Mouse (Mus musculus) left cerebral cortex, postnatal 14 days (tissue): ENCODE measurements around the gene Zfp318. TPM values are rescaled to one million over a fixed set of nuclear protein-coding genes. Genes with fewer than 3 reads are reported as not detected.

Experiments used
- DNase-seq, 2 experiments: peaks; one replicate each; pipeline ENCODE4 v3.0.0; 2021 to 2022; ENCODE audit warnings: low spot score in 2 of 2, mixed read lengths in 1 of 2
- intact Hi-C: fragments of 180-260 bp; cut with DNase I; formaldehyde crosslinking; loops from one replicate; pipeline ENCODE4 v1.15.1; 2025
- total RNA-seq, 2 experiments: library from RNA; stranded (reverse); gene quantifications; 2 replicates each; pipeline ENCODE4 v1.2.3; 2021

Zfp318 gene
- total RNA-seq, 2 experiments from 2014 or later, result 70.9 to 71.5 TPM

DNA sequence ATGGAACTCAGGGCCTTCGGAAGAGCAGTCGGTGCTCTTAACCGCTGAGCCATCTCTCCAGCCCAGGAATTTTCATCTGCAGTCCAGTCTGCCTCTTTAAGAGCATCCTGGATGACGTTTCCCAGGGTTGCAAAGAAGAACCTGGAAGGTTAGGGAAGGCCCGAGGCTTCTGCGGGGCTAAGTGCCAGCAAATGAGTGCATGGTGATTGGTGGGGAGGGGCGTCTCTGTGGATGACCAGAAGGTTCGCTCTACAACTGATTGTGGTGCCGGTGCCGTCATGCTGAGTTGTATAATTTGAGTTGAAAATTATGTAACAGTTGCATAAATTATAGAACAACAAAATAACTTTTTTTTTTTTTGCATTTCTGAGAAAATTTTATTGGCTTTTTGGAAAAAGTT, 55.6 kb downstream of the Zfp318 start:
- DNase-seq, result no peak
- intact Hi-C loops, result no loop called here

DNA sequence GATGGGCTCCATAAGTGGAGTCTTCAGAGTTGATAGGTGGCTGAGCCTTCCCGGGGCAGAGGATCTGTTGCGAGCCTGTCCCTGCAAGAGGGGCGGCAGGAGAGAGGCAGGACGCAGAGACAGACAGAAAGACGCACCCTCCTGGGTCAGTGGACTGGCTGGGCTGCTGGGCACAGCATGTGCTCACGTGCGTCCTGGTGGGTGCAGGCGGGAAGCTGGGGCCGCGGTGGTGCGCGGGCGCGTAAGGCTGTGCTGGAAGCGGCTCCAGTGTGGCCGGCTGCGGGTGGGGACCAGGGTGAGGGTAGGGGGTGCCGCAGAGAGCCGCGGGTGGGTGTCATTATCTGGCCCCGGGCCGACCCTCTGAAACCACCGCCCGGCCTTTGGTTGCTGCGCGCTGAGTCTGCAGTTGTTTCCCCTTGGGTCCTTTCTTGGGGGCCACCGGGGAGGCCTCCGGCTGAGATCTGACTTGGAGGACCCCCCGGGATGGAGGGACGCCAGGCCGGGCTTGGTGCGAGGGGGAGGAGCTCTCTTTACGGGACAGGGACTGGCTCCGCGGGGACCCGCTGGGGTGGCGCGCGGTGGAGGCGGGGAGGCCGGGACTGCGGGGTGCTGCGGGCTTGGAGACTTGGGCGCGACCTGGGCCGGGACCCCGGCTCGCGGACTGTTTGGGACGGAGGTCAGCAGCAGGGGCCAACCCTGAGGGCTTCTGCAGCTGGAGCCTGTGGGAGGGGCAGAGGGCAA, 61.5 kb downstream of the Zfp318 start:
- no peak for DNase-seq
- intact Hi-C loops, result no loop called here

DNA sequence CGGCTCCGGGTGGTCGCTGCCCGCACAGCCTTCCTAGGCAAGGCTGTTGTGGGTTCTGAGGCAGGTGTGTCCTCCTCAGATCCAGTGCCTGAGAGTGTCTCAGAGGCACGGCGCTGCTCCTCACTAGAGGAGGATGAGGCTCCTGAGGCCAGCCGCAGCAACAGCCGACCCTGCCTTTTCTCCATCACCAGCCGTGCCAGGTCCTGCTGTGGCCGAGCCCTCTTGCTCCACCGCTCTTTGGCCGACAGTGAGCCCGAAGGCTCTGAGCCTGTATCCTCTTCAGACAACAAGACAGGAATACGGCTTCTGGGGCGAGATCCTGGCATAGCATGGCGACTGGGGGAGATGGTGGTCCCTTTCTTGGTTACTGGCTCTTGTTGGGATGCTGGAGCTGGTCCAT, 62.7 kb downstream of the Zfp318 start:
- intact Hi-C loops, result no loop called here
- DNase-seq, result no peak

DNA sequence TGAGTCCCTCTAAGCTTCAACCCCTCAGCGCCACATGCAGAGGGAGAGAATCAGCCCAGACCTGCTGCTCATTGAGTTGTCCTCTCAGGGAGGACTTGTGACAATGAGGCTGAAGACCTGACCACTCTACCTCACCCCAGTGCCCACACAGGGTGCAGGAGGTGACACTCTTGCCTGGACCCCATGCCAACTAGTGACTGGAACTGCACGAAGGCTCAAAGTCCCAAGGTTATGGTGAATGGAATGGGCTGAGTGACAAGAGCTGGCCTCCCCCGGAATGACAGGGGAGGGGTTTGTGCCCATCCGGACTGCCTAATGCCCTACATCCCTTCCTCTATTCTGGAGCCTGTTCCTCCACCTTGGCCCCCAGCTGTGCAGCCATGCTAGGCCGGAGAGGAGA, 69.2 kb downstream of the Zfp318 start:
- intact Hi-C loops, result no loop called here
- DNase-seq, result no peak

DNA sequence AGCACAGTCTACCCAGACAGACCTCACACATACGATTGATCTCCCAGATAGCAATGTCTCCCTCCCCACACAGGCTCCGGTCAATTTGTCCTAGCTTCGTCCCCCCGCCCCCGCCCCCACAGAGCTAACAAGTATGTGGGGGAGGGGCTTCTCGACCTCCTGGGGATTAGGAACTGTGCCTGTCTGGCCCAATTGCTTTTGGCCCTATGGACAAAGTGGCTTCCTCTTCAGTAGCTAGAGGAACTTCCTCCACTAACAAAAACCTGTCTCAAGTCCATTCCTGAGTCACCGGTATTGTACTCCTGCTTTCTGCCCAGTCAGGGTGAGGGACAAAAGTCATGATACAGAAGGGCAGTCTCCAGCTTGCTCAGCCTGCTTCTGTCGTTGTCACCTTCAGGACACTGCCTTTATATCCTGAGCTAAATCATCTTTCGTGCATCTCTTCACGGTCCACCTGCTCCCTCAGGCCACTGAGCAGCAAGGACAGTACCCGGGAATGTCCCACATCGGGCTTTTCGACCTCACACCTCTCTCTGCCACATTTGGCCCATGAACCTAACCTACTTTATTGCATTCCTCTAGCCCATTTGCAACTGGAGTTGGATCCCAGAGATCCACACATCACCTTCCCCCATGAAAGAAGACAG, 69.9 kb downstream of the Zfp318 start:
- DNase-seq, result no peak
- intact Hi-C loops, result no loop called here

DNA sequence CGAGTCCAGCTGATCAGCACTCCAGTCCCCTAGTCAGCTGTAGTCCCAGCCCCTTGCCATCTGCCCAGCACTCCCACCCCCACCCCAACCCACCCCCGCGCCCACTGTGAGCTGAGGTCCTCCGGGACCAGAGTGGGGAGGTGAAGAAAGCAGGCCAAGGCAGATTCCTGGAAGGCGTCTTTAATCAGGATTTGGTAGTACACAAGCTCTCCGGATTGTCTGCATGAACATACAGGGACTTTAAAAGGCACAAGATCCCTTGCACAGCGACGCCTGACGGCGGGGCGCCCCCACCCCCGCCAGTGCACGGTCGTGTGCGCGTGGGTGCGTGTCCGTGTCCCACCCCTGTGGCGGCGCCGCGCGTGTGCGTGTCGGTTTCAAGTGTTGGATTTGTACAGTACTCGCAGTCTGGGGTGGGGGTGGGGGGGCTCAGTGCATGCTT, 70.5 kb downstream of the Zfp318 start:
- DNase-seq, result peak in 1 of 2 experiments; percentile 41
- intact Hi-C loops, result no loop called here

DNA sequence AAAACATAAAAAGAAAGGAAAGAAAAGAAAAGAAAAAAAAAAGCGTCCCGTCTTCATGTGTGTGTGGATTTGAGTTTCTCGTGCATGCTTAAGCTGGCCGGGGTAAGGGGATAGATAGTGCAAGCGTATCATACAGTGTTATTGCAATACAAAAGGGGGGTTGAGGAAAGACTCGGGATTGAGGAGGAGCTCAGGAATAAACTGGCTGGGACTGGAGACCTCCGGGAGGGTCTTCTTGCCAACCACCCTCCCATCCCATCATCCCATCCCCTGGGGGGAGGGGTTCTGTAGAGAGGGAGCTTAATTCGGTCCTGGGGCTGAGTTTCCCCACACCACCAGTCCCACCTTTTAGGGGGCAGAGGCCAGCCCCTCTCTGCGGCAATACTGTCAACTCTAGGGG, 71.0 kb downstream of the Zfp318 start:
- intact Hi-C loops, result no loop called here
- DNase-seq, result no peak

DNA sequence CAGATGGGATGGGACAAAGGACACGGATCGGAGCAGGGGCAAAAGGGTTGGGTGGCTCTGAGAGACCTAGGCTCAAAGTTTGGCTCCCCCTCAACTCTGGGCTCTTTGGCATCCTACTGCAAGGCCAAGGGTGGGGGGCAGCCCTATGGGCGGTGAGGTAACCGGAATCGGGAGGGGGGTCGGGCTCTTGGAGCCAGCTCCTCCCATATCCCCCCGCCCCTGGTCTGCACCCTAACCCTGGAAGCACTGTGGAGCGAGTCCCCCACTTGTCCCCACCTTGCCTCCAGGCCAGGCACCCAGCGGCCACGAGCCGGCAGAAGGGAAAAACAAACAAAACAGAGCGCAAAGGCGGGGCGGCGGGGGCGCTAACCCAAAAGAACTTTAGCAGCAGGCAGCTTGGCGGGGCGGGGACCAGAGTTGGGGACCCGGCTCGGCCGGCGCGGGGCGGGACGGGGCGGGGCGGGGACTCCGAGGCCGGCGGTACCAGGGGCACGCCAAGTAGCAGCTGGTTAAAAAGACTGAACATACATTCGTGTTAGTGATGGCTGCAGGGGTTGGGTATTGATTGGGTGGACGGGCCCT, 71.7 kb downstream of the Zfp318 start:
- no peak for DNase-seq
- intact Hi-C loops, result no loop called here

DNA sequence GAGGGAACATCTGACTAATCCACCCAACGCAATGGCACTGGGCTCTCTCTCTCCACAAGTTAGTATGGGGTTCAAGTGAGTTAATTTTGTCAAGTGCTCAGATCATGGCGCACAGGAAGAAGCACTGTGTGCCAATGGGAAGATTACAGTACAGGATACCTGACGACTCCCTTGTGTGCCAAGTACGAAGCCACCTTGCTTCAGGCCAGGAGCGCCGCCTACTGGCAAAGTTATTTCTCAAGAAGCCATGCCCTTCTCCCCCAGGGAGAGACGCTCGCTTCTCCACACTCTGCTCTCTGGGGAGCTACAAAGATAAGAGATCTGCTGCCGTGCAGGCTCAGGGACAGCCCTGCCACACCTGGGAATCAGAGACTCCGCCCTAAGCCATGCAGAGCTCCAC, 74.3 kb downstream of the Zfp318 start:
- intact Hi-C loops, result no loop called here
- DNase-seq, result peak; percentile 38 to 41

DNA sequence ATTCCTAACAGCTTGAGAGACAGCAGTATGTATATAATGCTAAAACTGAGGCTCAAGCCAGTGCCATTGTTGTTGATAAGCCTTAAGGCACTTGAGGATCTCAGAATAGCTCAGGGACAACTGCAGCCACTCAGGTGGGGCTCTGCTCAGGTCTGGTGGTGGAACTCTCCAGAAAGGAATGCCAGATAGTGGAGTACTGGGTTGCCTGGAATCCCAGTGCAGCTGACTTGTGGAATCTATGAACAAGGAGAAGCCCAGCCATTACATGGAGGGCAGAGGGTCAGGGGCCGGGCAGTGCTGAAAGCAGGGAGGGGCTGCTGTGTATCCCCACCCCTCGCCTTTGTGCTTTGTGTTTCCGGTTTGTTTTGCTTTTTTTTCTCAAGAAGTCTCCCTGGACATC, 74.9 kb downstream of the Zfp318 start:
- intact Hi-C loops, result no loop called here
- DNase-seq, result no peak

DNA sequence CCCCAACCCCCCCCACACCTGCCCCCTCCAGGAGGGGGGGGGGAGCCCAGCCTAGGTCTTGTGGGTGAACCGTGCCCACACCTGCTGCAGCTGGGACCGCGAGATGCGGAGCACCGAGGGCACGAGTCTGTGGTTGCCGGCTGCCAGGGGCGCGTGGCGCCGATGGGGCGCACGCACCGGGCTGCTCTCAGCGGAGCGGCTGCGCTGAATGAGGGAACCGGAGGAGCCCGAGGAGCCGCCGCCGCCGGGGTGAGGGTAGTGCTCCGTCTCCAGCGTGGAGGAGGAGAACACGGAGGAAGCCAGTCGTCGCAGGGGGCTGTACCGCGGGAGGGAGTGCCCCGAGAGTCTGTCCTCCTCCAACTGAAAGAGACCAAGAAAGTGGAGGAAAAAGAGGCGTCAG, 77.1 kb downstream of the Zfp318 start:
- intact Hi-C loops, result no loop called here
- DNase-seq, result no peak

DNA sequence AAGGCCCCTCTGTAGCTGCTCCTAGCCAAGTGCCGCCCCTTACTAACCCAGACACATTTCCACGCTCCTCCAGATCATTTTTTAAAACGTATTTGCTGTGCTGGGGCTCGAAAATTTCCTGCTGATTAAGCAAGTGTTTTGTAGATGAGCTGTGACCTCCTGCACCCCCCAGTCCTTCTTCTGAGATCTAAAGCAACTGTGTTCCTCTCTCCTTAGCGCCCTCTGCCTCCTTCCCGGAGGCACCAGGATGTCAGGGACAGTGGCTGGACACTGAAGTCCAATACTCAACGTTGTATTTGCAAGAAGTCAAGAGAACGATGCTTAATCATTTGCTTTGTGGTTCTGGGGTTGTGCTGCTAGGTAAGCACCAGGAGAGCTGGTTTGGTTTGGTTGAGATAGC, 77.8 kb downstream of the Zfp318 start:
- intact Hi-C loops, result no loop called here

DNA sequence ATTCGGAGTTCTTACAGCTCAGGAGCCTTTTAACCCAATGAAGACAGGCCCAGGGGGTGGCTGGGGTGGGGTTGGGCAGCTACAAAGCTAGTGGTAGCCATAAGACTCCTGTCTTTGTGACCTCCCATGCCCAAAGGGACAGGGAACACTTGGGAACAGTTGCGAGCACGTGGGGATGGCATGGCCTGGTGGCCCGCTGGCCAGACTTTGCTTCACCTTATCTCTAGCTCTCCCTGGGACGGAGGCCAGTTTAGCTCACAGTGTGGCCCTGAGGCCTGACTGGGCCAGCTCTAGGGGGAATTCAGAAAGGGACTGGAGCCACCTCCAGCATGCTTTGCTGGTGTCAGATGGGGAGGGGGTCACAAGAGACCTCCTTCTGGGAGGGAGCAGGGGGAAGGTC, 78.7 kb downstream of the Zfp318 start:
- DNase-seq, result no peak
- intact Hi-C loops, result no loop called here

More for the DNA sequence above, 77.8 kb downstream of the Zfp318 start:
- no peak for DNase-seq

DNA sequence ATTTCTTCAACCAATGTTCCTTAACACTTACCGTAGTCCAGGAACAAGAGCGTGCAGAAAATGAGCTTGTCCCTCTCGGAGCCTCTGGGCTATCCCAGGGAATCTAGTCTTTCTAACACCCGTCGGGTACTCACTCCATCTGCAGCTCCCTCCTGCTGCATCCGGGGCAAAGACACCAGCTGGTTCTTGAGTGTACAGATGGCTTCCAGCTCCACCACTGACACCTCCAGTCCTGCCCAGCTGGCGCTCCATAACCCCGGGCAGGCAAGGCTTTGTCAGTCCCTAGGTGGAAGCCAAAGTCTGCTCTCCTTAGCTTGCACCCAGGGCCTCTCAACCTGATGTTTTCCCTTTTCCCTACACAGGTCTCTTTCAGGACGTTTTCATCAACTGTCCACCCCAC, 84.3 kb downstream of the Zfp318 start:
- intact Hi-C loops, result no loop called here
- DNase-seq, result no peak

Other genes starting within 250 kb of the Zfp318 start
- 10 to 100 TPM; 22.8 to 23.7 TPM for gene Rsph9, start 239.5 kb upstream of the Zfp318 start, total RNA-seq
- 10 to 100 TPM; 13.4 to 15.9 TPM for gene Mad2l1bp, start 230.2 kb upstream of the Zfp318 start, total RNA-seq
- gene Gtpbp2, start 222.7 kb upstream of the Zfp318 start, total RNA-seq, result 100 to 1,000 TPM in 1 of 2 experiments, 10 to 100 TPM in 1; 95.4 to 106 TPM
- gene Polh, start 181.1 kb upstream of the Zfp318 start, total RNA-seq, result 1 to 10 TPM; 6.8 to 7.0 TPM
- 10 to 100 TPM; 37.5 to 40.1 TPM for gene Xpo5, start 180.9 kb upstream of the Zfp318 start, total RNA-seq
- gene Polr1c, start 135.7 kb upstream of the Zfp318 start, total RNA-seq, result 10 to 100 TPM; 34.0 to 35.2 TPM
- gene Yipf3, start 135.7 kb upstream of the Zfp318 start, total RNA-seq, result 10 to 100 TPM; 82.1 to 99.3 TPM
- gene Lrrc73, start 130.2 kb upstream of the Zfp318 start, total RNA-seq, result 10 to 100 TPM; 91.0 to 98.8 TPM
- gene Tjap1, start 100.7 kb upstream of the Zfp318 start, total RNA-seq, result 10 to 100 TPM; 39.1 to 44.9 TPM
- gene Dlk2, start 86.3 kb upstream of the Zfp318 start, total RNA-seq, result 10 to 100 TPM; 61.2 to 65.1 TPM
- gene Abcc10, start 55.4 kb upstream of the Zfp318 start, total RNA-seq, result 1 to 10 TPM; 8.4 to 8.7 TPM
- gene Crip3, start 45.2 kb downstream of the Zfp318 start, total RNA-seq, result 1 to 10 TPM; 3.3 to 5.3 TPM
- gene Slc22a7, start 54.7 kb downstream of the Zfp318 start, total RNA-seq, result under 1 TPM; 0.53 to 0.89 TPM
- gene Ttbk1, start 103.9 kb downstream of the Zfp318 start, total RNA-seq, result 100 to 1,000 TPM; 135 to 142 TPM
- 1 to 10 TPM; 5.2 to 5.3 TPM for gene Dnph1, start 113.0 kb downstream of the Zfp318 start, total RNA-seq
- 10 to 100 TPM; 49.3 to 50.8 TPM for gene Cul9, start 162.7 kb downstream of the Zfp318 start, total RNA-seq
- 10 to 100 TPM; 52.0 to 65.9 TPM for gene Srf, start 172.4 kb downstream of the Zfp318 start, total RNA-seq
- gene Ptk7, start 245.8 kb downstream of the Zfp318 start, total RNA-seq, result 10 to 100 TPM; 13.8 to 13.9 TPM